Mouse (Mus musculus): ENCODE data around the gene Gm13272. TPM values are rescaled to one million over a fixed set of nuclear protein-coding genes. Genes with fewer than 3 reads are reported as not detected.
"Not testable (repeated sequence)": the region's sequence is repeated elsewhere in the genome, so short reads cannot be mapped to it uniquely, and the experiment has no call there.

Gene Gm13272
- total and polyA plus RNA-seq, 2 experiments from 2014 or later = not detected

DNA sequence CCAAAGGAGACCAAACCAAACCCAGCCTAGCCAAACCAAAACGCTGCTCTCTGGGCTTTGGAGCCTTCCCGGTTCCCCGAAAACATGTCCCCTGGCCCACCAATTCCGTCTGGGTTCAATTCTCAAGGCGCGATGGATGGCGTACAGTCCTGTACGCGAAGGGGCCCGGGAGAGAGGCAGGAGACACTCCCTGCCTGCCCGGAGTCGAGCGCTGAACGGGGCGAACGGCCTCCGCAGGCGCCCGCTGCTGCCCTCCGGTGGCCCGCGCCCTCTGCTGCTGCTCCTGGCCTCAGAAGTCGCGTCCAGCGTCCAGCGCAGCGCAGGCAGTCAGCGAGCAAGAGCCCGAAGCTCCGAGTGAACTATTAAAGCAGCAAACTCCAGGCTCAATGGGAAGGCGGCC is 2.7 kb downstream of the Gm13272 start:
- H3K4me1 ChIP-seq (ENCODE audit: insufficient read depth, low read length); H3K4me2 ChIP-seq (ENCODE audit: low read depth, low read length, poor library complexity, severe bottlenecking); H3K36me3 ChIP-seq (ENCODE audit: insufficient read depth, low read length); H3K9ac ChIP-seq (replicated peaks; ENCODE audit: low read length, poor library complexity, severe bottlenecking); H3K27me3 ChIP-seq (ENCODE audit: insufficient read depth, low read length); H3K4me3 ChIP-seq (ENCODE audit: low read depth, low read length); H3K27ac ChIP-seq (ENCODE audit: low read depth, low read length); H3K9me3 ChIP-seq (ENCODE audit: low read length); DNase-seq (ENCODE audit: low spot score); ATAC-seq (ENCODE audit: low FRiP score): not testable (repeated sequence)
- WGBS = no CpG with 5 or more reads among the region's 31 CpGs
- TF ChIP-seq CTCF (IDR thresholded peaks at IDR 0.05) = 0 out of 2 replicates have a peak, but pooled peaks have one; percentile 12

DNA sequence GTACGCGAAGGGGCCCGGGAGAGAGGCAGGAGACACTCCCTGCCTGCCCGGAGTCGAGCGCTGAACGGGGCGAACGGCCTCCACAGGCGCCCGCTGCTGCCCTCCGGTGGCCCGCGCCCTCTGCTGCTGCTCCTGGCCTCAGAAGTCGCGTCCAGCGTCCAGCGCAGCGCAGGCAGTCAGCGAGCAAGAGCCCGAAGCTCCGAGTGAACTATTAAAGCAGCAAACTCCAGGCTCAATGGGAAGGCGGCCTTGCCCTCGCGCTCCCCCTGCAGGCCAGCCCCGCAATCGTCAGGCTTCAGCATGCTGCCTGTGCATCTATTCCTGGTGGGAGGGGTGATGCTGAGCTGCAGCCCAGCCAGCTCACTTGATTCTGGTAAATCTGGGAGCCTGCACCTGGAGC is 5.8 kb downstream of the Gm13272 start, which contains the start of gene Gm13276:
Gene Gm13276 (plus strand): TSS at position 301 of the 400 bp plus-strand sequence.
- not testable (repeated sequence) for H3K27ac ChIP-seq (ENCODE audit: low read depth, low read length); DNase-seq (ENCODE audit: low spot score); H3K4me1 ChIP-seq (ENCODE audit: insufficient read depth, low read length); H3K36me3 ChIP-seq (ENCODE audit: insufficient read depth, low read length); H3K4me2 ChIP-seq (ENCODE audit: low read depth, low read length, poor library complexity, severe bottlenecking); H3K9me3 ChIP-seq (ENCODE audit: low read length); H3K27me3 ChIP-seq (ENCODE audit: insufficient read depth, low read length); H3K4me3 ChIP-seq (ENCODE audit: low read depth, low read length); H3K9ac ChIP-seq (replicated peaks; ENCODE audit: low read length, poor library complexity, severe bottlenecking); ATAC-seq (ENCODE audit: low FRiP score)
- no CpG with 5 or more reads among the region's 27 CpGs for WGBS

DNA sequence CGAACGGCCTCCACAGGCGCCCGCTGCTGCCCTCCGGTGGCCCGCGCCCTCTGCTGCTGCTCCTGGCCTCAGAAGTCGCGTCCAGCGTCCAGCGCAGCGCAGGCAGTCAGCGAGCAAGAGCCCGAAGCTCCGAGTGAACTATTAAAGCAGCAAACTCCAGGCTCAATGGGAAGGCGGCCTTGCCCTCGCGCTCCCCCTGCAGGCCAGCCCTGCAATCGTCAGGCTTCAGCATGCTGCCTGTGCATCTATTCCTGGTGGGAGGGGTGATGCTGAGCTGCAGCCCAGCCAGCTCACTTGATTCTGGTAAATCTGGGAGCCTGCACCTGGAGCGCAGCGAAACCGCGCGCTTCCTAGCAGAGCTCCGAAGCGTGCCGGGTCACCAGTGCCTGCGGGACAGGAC is 8.8 kb downstream of the Gm13272 start, which contains the start of gene Gm13277:
Gene Gm13277 (plus strand): TSS at position 231 of the 400 bp plus-strand sequence.
- H3K4me3 ChIP-seq (ENCODE audit: low read depth, low read length); H3K9ac ChIP-seq (replicated peaks; ENCODE audit: low read length, poor library complexity, severe bottlenecking); ATAC-seq (ENCODE audit: low FRiP score); H3K9me3 ChIP-seq (ENCODE audit: low read length); DNase-seq (ENCODE audit: low spot score); H3K27me3 ChIP-seq (ENCODE audit: insufficient read depth, low read length); H3K27ac ChIP-seq (ENCODE audit: low read depth, low read length); H3K36me3 ChIP-seq (ENCODE audit: insufficient read depth, low read length); H3K4me2 ChIP-seq (ENCODE audit: low read depth, low read length, poor library complexity, severe bottlenecking); H3K4me1 ChIP-seq (ENCODE audit: insufficient read depth, low read length): not testable (repeated sequence)
- peak; percentile 59 for TF ChIP-seq CTCF (IDR thresholded peaks at IDR 0.05)
- no CpG with 5 or more reads among the region's 28 CpGs for WGBS

DNA sequence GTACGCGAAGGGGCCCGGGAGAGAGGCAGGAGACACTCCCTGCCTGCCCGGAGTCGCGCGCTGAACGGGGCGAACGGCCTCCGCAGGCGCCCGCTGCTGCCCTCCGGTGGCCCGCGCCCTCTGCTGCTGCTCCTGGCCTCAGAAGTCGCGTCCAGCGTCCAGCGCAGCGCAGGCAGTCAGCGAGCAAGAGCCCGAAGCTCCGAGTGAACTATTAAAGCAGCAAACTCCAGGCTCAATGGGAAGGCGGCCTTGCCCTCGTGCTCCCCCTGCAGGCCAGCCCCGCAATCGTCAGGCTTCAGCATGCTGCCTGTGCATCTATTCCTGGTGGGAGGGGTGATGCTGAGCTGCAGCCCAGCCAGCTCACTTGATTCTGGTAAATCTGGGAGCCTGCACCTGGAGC is 11.6 kb downstream of the Gm13272 start, which contains the start of gene Gm13278:
Gene Gm13278 (plus strand): TSS at position 301 of the 400 bp plus-strand sequence.
- ATAC-seq (ENCODE audit: low FRiP score); H3K4me3 ChIP-seq (ENCODE audit: low read depth, low read length): not testable (repeated sequence)
- no CpG with 5 or more reads among the region's 28 CpGs for WGBS

DNA sequence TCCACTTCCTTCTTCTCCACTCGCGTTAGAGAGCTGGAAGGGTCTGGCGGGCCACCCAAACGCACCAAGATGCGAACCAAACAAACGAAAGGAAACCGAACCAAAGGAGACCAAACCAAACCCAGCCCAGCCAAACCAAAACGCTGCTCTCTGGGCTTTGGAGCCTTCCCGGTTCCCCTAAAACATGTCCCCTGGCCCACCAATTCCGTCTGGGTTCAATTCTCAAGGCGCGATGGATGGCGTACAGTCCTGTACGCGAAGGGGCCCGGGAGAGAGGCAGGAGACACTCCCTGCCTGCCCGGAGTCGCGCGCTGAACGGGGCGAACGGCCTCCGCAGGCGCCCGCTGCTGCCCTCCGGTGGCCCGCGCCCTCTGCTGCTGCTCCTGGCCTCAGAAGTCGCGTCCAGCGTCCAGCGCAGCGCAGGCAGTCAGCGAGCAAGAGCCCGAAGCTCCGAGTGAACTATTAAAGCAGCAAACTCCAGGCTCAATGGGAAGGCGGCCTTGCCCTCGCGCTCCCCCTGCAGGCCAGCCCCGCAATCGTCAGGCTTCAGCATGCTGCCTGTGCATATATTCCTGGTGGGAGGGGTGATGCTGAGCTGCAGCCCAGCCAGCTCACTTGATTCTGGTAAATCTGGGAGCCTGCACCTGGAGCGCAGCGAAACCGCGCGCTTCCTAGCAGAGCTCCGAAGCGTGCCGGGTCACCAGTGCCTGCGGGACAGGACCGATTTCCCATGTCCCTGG is 14.5 kb downstream of the Gm13272 start, which contains the start of gene Gm13275:
Gene Gm13275 (plus strand): TSS at position 552 of the 740 bp plus-strand sequence.
- not testable (repeated sequence) for H3K36me3 ChIP-seq (ENCODE audit: insufficient read depth, low read length); H3K9me3 ChIP-seq (ENCODE audit: low read length); H3K27ac ChIP-seq (ENCODE audit: low read depth, low read length); H3K9ac ChIP-seq (replicated peaks; ENCODE audit: low read length, poor library complexity, severe bottlenecking); H3K4me2 ChIP-seq (ENCODE audit: low read depth, low read length, poor library complexity, severe bottlenecking); H3K4me1 ChIP-seq (ENCODE audit: insufficient read depth, low read length); ATAC-seq (ENCODE audit: low FRiP score); DNase-seq (ENCODE audit: low spot score); H3K27me3 ChIP-seq (ENCODE audit: insufficient read depth, low read length); H3K4me3 ChIP-seq (ENCODE audit: low read depth, low read length)
- 0% methylated on average over 8 of the region's 52 CpGs for WGBS
- peak; percentile 39 for TF ChIP-seq CTCF (IDR thresholded peaks at IDR 0.05)

More for the DNA sequence above, 11.6 kb downstream of the Gm13272 start, which contains the start of gene Gm13278:
- not testable (repeated sequence) for H3K27me3 ChIP-seq (ENCODE audit: insufficient read depth, low read length); H3K9ac ChIP-seq (replicated peaks; ENCODE audit: low read length, poor library complexity, severe bottlenecking); H3K27ac ChIP-seq (ENCODE audit: low read depth, low read length); H3K4me2 ChIP-seq (ENCODE audit: low read depth, low read length, poor library complexity, severe bottlenecking); H3K36me3 ChIP-seq (ENCODE audit: insufficient read depth, low read length); DNase-seq (ENCODE audit: low spot score); H3K4me1 ChIP-seq (ENCODE audit: insufficient read depth, low read length); H3K9me3 ChIP-seq (ENCODE audit: low read length)

DNA sequence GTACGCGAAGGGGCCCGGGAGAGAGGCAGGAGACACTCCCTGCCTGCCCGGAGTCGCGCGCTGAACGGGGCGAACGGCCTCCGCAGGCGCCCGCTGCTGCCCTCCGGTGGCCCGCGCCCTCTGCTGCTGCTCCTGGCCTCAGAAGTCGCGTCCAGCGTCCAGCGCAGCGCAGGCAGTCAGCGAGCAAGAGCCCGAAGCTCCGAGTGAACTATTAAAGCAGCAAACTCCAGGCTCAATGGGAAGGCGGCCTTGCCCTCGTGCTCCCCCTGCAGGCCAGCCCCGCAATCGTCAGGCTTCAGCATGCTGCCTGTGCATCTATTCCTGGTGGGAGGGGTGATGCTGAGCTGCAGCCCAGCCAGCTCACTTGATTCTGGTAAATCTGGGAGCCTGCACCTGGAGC is 17.4 kb downstream of the Gm13272 start, which contains the start of gene Gm13279:
Gene Gm13279 (plus strand): TSS at position 301 of the 400 bp plus-strand sequence.
- not testable (repeated sequence) for H3K9ac ChIP-seq (replicated peaks; ENCODE audit: low read length, poor library complexity, severe bottlenecking); DNase-seq (ENCODE audit: low spot score); H3K27me3 ChIP-seq (ENCODE audit: insufficient read depth, low read length); H3K4me1 ChIP-seq (ENCODE audit: insufficient read depth, low read length); H3K9me3 ChIP-seq (ENCODE audit: low read length); H3K4me2 ChIP-seq (ENCODE audit: low read depth, low read length, poor library complexity, severe bottlenecking); ATAC-seq (ENCODE audit: low FRiP score); H3K27ac ChIP-seq (ENCODE audit: low read depth, low read length); H3K36me3 ChIP-seq (ENCODE audit: insufficient read depth, low read length); H3K4me3 ChIP-seq (ENCODE audit: low read depth, low read length)
- WGBS = no CpG with 5 or more reads among the region's 28 CpGs

DNA sequence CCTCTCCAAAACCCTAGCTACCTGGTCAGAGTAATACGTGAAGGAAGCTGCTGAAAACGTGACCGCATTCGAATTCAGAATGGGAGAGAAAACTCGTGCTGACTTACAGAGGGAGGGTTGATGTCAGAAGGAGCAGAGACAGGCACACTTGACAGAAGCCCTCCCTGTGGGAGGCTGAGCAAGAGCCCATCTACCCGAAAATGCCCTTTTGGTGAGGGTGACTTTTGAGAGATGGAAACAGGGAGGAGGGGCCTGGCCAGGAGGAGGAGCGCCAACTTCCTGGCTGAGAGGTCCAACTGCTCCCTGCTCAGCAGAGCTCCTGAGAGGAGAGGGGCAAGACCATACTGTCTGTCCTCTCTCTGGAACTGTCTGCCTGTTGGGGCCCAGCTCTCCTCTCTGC is 19.7 kb downstream of the Gm13272 start, which contains the start of gene Gm13285:
Gene Gm13285 (plus strand): TSS at position 301 of the 400 bp plus-strand sequence.
- H3K36me3 ChIP-seq (ENCODE audit: insufficient read depth, low read length); DNase-seq (ENCODE audit: low spot score); H3K4me2 ChIP-seq (ENCODE audit: low read depth, low read length, poor library complexity, severe bottlenecking); ATAC-seq (ENCODE audit: low FRiP score); H3K4me3 ChIP-seq (ENCODE audit: low read depth, low read length); H3K27ac ChIP-seq (ENCODE audit: low read depth, low read length); H3K9me3 ChIP-seq (ENCODE audit: low read length); H3K9ac ChIP-seq (replicated peaks; ENCODE audit: low read length, poor library complexity, severe bottlenecking); H3K4me1 ChIP-seq (ENCODE audit: insufficient read depth, low read length); H3K27me3 ChIP-seq (ENCODE audit: insufficient read depth, low read length): not testable (repeated sequence)
- WGBS = 17% methylated on average over 3 of the region's 7 CpGs

DNA sequence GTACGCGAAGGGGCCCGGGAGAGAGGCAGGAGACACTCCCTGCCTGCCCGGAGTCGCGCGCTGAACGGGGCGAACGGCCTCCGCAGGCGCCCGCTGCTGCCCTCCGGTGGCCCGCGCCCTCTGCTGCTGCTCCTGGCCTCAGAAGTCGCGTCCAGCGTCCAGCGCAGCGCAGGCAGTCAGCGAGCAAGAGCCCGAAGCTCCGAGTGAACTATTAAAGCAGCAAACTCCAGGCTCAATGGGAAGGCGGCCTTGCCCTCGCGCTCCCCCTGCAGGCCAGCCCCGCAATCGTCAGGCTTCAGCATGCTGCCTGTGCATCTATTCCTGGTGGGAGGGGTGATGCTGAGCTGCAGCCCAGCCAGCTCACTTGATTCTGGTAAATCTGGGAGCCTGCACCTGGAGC is 23.3 kb downstream of the Gm13272 start, which contains the start of gene Gm13287:
Gene Gm13287 (plus strand): TSS at position 301 of the 400 bp plus-strand sequence.
- H3K4me1 ChIP-seq (ENCODE audit: insufficient read depth, low read length); H3K9me3 ChIP-seq (ENCODE audit: low read length); H3K4me2 ChIP-seq (ENCODE audit: low read depth, low read length, poor library complexity, severe bottlenecking); DNase-seq (ENCODE audit: low spot score); H3K4me3 ChIP-seq (ENCODE audit: low read depth, low read length); H3K27me3 ChIP-seq (ENCODE audit: insufficient read depth, low read length); ATAC-seq (ENCODE audit: low FRiP score); H3K9ac ChIP-seq (replicated peaks; ENCODE audit: low read length, poor library complexity, severe bottlenecking); H3K36me3 ChIP-seq (ENCODE audit: insufficient read depth, low read length); H3K27ac ChIP-seq (ENCODE audit: low read depth, low read length): not testable (repeated sequence)
- WGBS = no CpG with 5 or more reads among the region's 29 CpGs

All from midbrain, postnatal 0 days (tissue).